Mouse (Mus musculus): ENCODE results near the gene Raet1e. TPM values are rescaled to one million over a fixed set of nuclear protein-coding genes. Genes with fewer than 3 reads are reported as not detected.
A peak's percentile ranks its signal among the peaks of the same experiment; 100 is the strongest.
"Not testable (repeated sequence)": the region's sequence is repeated elsewhere in the genome, so short reads cannot be mapped to it uniquely, and the experiment has no call there.

Raet1e gene
- polyA plus RNA-seq, 1 experiment from 2014 or later = 0.56 TPM

DNA sequence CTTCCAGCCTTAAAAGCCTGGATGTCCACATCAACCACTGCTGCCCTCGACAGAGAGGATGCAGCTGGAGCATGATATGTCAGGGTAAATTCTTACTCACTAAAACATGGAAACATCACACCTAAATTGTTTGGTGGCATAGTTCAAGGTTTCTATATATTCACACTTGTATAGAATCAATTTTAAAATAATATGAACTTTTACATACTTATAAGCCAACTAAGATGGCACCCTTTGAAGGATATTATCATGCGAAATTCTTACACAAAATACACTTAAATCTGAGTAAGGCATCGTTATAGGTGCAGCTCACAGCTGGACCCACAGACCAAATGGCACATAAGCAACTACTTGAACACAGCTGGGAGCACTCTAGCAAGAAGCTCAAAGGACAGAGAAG, 201.9 kb downstream of the Raet1e start, which contains the start of gene Raet1d:
Gene Raet1d (plus strand): TSS at position 301 of the 400 bp plus-strand sequence.
- not testable (repeated sequence) for DNase-seq (ENCODE audit: low spot score)

- DNase-seq (ENCODE audit: low spot score) = not testable (repeated sequence)
Observed at GRCm38 (mm10) chr10:22360957-22361356, 202.6 kb downstream of the Raet1e start.

GRCm38 (mm10) chr10:22361415-22362352, 203.3 kb downstream of the Raet1e start:
- DNase-seq (ENCODE audit: low spot score) = not testable (repeated sequence)

DNA sequence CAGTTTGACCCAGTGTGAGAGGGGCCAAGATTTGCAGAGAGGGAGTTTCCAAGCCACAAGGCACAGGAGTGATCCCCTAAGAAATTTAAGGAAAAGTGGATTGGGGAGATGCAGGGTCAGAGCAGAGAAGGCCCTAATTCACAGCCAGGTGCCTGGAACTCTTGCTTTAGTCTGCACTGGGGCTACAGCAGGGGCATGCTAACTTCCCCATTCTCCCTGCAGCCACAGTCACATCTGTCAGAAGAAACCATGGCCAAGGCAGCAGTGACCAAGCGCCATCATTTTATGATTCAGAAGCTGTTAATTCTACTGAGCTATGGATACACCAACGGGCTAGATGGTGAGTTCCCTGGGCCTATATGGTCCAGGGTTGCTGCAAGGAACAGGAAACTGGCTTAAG, 204.1 kb downstream of the Raet1e start:
- not testable (repeated sequence) for DNase-seq (ENCODE audit: low spot score)

DNA sequence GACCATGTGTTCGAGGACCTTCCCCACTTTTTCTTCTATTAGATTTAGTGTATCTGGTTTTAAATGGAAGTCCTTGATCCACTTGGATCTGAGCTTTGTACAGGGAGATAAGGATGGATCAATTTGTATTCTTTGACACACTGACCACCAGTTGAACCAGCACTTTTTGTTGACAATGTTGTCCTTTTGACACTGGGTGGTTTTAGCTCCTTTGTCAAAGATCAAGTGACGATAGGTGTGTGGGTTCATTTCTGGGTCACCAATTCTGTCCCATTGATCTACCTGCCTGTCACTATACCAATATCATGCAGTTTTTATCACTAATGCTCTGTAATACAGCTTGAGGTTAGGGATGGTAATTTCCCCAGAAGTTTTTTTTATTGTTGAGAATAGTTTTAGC, 206.5 kb downstream of the Raet1e start:
- DNase-seq (ENCODE audit: low spot score) = not testable (repeated sequence)

DNA sequence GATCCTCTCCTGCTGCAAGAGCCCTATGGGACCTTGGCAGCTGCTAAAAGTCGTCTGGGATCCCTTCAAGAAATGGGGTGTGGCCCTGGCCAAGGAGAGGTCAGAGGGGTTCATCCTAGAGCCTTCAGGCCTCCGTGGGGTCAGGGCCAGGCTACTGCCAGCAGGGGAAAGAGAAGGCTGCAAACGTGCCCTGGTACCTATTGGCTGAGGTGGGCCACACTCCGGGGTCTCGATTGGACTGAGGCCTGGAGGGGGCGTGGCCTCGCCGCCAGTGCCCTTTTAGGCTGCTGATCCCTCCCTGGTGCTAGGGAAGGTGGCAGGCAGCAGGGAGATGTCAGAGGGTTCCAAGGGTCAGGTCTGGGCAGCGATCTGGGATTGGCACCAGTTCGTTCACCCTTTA, 222.9 kb downstream of the Raet1e start:
- DNase-seq (ENCODE audit: low spot score) = not testable (repeated sequence)

DNA sequence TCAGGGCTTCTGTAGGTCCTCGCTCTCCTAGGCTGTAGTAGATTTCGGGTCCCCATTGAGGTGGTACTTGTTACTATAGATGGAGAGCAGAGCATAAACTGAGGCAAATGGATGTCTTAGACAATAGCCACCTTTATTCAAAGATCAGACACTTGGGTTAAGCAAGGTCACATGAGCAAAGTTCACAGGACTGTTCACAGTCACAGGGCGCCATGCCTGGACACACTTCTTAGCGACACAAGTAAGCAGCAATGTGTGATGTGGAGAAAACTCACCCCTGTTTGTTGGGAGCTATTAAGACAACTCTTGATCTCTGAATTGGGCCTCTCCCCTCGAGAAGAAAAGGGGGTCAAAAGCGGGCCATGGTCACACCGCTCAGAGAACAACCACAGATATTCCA, 231.8 kb downstream of the Raet1e start:
- DNase-seq (ENCODE audit: low spot score) = not testable (repeated sequence)

GRCm38 (mm10) chr10:22391616-22392015, 233.2 kb downstream of the Raet1e start:
- DNase-seq (ENCODE audit: low spot score) = not testable (repeated sequence)

DNA sequence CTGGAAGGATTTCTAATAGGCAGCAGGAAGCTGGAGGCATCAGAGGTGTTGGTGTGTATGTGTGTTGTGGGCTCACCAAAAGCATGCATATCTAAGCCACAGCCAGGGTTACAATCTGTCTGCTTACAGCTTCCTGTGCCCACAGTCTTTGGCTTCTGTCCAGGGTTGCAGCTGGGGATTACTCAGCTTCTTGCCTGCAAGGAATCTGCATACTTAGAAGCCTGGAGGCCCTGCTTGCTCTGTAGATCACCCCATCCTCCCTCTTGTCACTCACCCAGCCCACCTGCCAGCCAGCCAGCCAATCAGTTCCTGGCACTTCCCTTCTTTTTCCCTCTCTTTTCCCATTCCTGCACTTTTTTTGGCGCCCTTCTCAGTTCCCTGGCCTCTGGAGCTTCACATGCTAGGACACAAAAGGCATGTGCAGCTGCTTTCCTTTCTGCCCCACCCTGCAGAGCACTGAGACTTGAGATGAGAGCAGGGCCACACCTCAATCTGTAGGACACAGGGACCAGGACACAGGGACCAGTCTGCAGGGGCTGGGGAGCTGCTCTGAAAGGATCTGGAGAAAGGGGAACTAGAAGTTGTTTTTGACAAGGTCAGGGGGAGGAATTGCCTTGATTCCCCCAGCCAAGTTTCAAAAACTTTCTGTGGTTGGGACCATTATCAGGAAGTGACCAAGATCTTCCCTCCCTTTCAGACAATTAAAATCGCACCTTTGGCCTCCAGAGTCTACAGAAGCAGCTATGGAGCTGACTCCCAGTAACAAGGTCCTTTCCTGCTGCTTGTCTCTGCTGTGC, 234.9 kb downstream of the Raet1e start:
- DNase-seq (ENCODE audit: low spot score) = not testable (repeated sequence)

GRCm38 (mm10) chr10:22396680-22397079, 238.3 kb downstream of the Raet1e start:
- not testable (repeated sequence) for DNase-seq (ENCODE audit: low spot score)

GRCm38 (mm10) chr10:22402225-22402917, 244.0 kb downstream of the Raet1e start:
- DNase-seq (ENCODE audit: low spot score) = peak; percentile 60

- peak; percentile 26 for DNase-seq (ENCODE audit: low spot score)
Observed at GRCm38 (mm10) chr10:22413702-22414494, 255.5 kb downstream of the Raet1e start.

Other genes starting within 250 kb of the Raet1e start
- not detected in 2 replicates for gene 4930444G20Rik, start 90.5 kb upstream of the Raet1e start, polyA plus RNA-seq (2015; fragmentation: Nextera tagmentation; extraction: Ambion mirVana)
- 13.8 and 18.8 TPM in 2 replicates for gene E030030I06Rik, start 9.3 kb upstream of the Raet1e start, polyA plus RNA-seq (2015; fragmentation: Nextera tagmentation; extraction: Ambion mirVana)
- 0.40 and 0.62 TPM in 2 replicates for gene H60b, start within 50 bp of the Raet1e start, polyA plus RNA-seq (2015; fragmentation: Nextera tagmentation; extraction: Ambion mirVana)
- 0.56 and 0.58 TPM in 2 replicates for gene Raet1d, start 202.0 kb downstream of the Raet1e start, polyA plus RNA-seq (2015; fragmentation: Nextera tagmentation; extraction: Ambion mirVana)

All from thymus, postnatal 0 days (tissue).